Mouse (Mus musculus) lung, postnatal 0 days (tissue): ENCODE measurements at regions not wholly inside any gene's neighbourhood (a gene's known extent, or its start where the extent isn't known, plus 50 kb on each side); places are given as distances from the start of the nearest gene placed in this dataset.

Experiments
- ATAC-seq: fragments of 200-750 bp; cut with Nextera tagmentation; 2 replicates; pipeline ENCODE4 v1.8.0; 2017; ENCODE audit warnings: moderate library complexity
- DNase-seq: peaks from one replicate; pipeline ENCODE4 v3.0.0-alpha.2; 2016; ENCODE audit warnings: low spot score
- H3K27ac ChIP-seq: fragments of 300-500 bp; sonication (generic); 2 replicates; pipeline ENCODE4 v1.5.1; 2014; ENCODE audit warnings: antibody characterized with exemption, mild to moderate bottlenecking, low read length, mixed read lengths
- H3K27me3 ChIP-seq: fragments of 300-500 bp; sonication (generic); replicated peaks from 2 replicates; pipeline ENCODE4 v1.6.1; 2014; ENCODE audit warnings: low read length, mixed read lengths; ENCODE audit not compliant: insufficient read depth
- H3K36me3 ChIP-seq: fragments of 300-500 bp; sonication (generic); 2 replicates; pipeline ENCODE4 v1.6.1; 2014; ENCODE audit warnings: low read length, mixed read lengths; ENCODE audit not compliant: insufficient read depth
- H3K4me1 ChIP-seq: fragments of 300-500 bp; sonication (generic); 2 replicates; pipeline ENCODE4 v1.6.1; 2014; ENCODE audit warnings: antibody characterized with exemption, low read depth, low read length, mixed read lengths; ENCODE audit not compliant: insufficient read depth
- H3K4me2 ChIP-seq: fragments of 300-500 bp; sonication (generic); replicated peaks from 2 replicates; pipeline ENCODE4 v1.6.1; 2014; ENCODE audit warnings: low read depth, mild to moderate bottlenecking, low read length, moderate library complexity, mixed read lengths
- H3K4me3 ChIP-seq: fragments of 300-500 bp; sonication (generic); 2 replicates; pipeline ENCODE4 v1.5.1; 2014; ENCODE audit warnings: low read depth, low read length
- H3K9ac ChIP-seq: fragments of 300-500 bp; sonication (generic); replicated peaks from 2 replicates; pipeline ENCODE4 v1.6.1; 2014; ENCODE audit warnings: low read depth, mild to moderate bottlenecking
- H3K9me3 ChIP-seq: fragments of 300-500 bp; sonication (generic); 2 replicates; pipeline ENCODE4 v1.6.1; 2016; ENCODE audit warnings: low read length, mixed read lengths
- CTCF ChIP-seq: IDR thresholded peaks from 2 replicates; pipeline ENCODE4 v1.5.1; 2016; ENCODE audit warnings: antibody characterized with exemption, mild to moderate bottlenecking
- EP300 ChIP-seq: IDR thresholded peaks from 2 replicates; pipeline ENCODE4 v1.6.1; 2016; ENCODE audit warnings: antibody characterized with exemption, mild to moderate bottlenecking, control low read depth
- WGBS: fragments of 180-500 bp; shearing (Covaris S2); extraction: QIAGEN DNeasy Blood & Tissue Kit; methylation state at CpG from one replicate; pipeline ENCODE4 v1.1.7; 2014; 5-methylcytosine and 5-hydroxymethylcytosine counted together

GRCm38 (mm10) chr8:36304809-36305208 is 539.2 kb downstream of the Gm19410 start:
- DNase-seq (no peak), ATAC-seq (no peak)
- no peaks in the 10 kb centered on the region for H3K36me3 ChIP-seq
- no peak for TF ChIP-seq EP300
- TF ChIP-seq CTCF = no peak
- H3K9ac ChIP-seq = no peak overlapping the region
- H3K4me3 ChIP-seq = no peak overlapping the region
- WGBS = 84% methylated on average over 10 of the region's 10 CpGs
- H3K4me1 ChIP-seq = no peaks in the 10 kb centered on the region
- no peak overlapping the region for H3K27ac ChIP-seq
- H3K27me3 ChIP-seq = no peaks in the 10 kb centered on the region
- no peak overlapping the region for H3K4me2 ChIP-seq
- H3K9me3 ChIP-seq = no peaks in the 10 kb centered on the region

- WGBS = 88% methylated on average over 4 of the region's 4 CpGs
- Histone ChIP-seq H3K9ac (no peak overlapping the region), H3K27ac (no peak overlapping the region), H3K36me3 (no peaks in the 10 kb centered on the region), H3K4me2 (no peak overlapping the region), H3K4me1 (no peaks in the 10 kb centered on the region), H3K9me3 (no peaks in the 10 kb centered on the region), H3K4me3 (no peak overlapping the region), H3K27me3 (no peaks in the 10 kb centered on the region)
- DNase-seq (no peak), ATAC-seq (no peak)
- TF ChIP-seq CTCF (no peak), EP300 (no peak)
These were observed 540.7 kb downstream of the Gm19410 start for GRCm38 (mm10) chr8:36306336-36306735.

GRCm38 (mm10) chr8:36307496-36307895 is 541.9 kb downstream of the Gm19410 start:
- no peak overlapping the region for H3K27ac ChIP-seq
- no peak for DNase-seq
- H3K9me3 ChIP-seq = no peaks in the 10 kb centered on the region
- H3K36me3 ChIP-seq = no peaks in the 10 kb centered on the region
- no peak for TF ChIP-seq EP300
- TF ChIP-seq CTCF = no peak
- no peak overlapping the region for H3K4me2 ChIP-seq
- no peaks in the 10 kb centered on the region for H3K4me1 ChIP-seq
- no peak overlapping the region for H3K9ac ChIP-seq
- 85% methylated on average over 8 of the region's 8 CpGs for WGBS
- H3K4me3 ChIP-seq = no peak overlapping the region
- no peak for ATAC-seq
- H3K27me3 ChIP-seq = no peaks in the 10 kb centered on the region

GRCm38 (mm10) chr8:36308056-36308455 is 542.5 kb downstream of the Gm19410 start:
- H3K9ac ChIP-seq = no peak overlapping the region
- no peak overlapping the region for H3K27ac ChIP-seq
- WGBS = 70% methylated on average over 2 of the region's 2 CpGs
- TF ChIP-seq EP300 = no peak
- no peak for TF ChIP-seq CTCF
- no peak overlapping the region for H3K4me3 ChIP-seq
- DNase-seq (no peak), ATAC-seq (no peak)
- no peaks in the 10 kb centered on the region for H3K36me3 ChIP-seq
- no peak overlapping the region for H3K4me2 ChIP-seq
- H3K27me3 ChIP-seq = no peaks in the 10 kb centered on the region
- no peaks in the 10 kb centered on the region for H3K4me1 ChIP-seq
- no peaks in the 10 kb centered on the region for H3K9me3 ChIP-seq

- Histone ChIP-seq H3K4me2 (no peak overlapping the region), H3K9ac (no peak overlapping the region), H3K9me3 (no peaks in the 10 kb centered on the region), H3K4me1 (no peaks in the 10 kb centered on the region), H3K27ac (no peak overlapping the region), H3K36me3 (no peaks in the 10 kb centered on the region), H3K4me3 (no peak overlapping the region), H3K27me3 (no peaks in the 10 kb centered on the region)
- DNase-seq = no peak
- ATAC-seq = no peak
- 88% methylated on average over 6 of the region's 6 CpGs for WGBS
- TF ChIP-seq EP300 (no peak), CTCF (no peak)
These were observed 543.7 kb downstream of the Gm19410 start for GRCm38 (mm10) chr8:36309326-36309725.

GRCm38 (mm10) chr8:36309952-36310351 is 544.4 kb downstream of the Gm19410 start:
- 63% methylated on average over 10 of the region's 10 CpGs for WGBS
- H3K36me3 ChIP-seq = no peaks in the 10 kb centered on the region
- no peak for ATAC-seq
- TF ChIP-seq CTCF (no peak), EP300 (no peak)
- H3K27ac ChIP-seq = no peak overlapping the region
- no peak overlapping the region for H3K4me2 ChIP-seq
- no peak overlapping the region for H3K4me3 ChIP-seq
- no peaks in the 10 kb centered on the region for H3K4me1 ChIP-seq
- no peaks in the 10 kb centered on the region for H3K9me3 ChIP-seq
- H3K27me3 ChIP-seq = no peaks in the 10 kb centered on the region
- H3K9ac ChIP-seq = no peak overlapping the region
- DNase-seq = no peak

GRCm38 (mm10) chr8:36311734-36312133 is 546.1 kb downstream of the Gm19410 start:
- Histone ChIP-seq H3K9ac (no peak overlapping the region), H3K27me3 (no peaks in the 10 kb centered on the region), H3K4me2 (no peak overlapping the region), H3K27ac (no peak overlapping the region), H3K4me1 (no peaks in the 10 kb centered on the region), H3K4me3 (no peak overlapping the region), H3K9me3 (no peaks in the 10 kb centered on the region), H3K36me3 (no peaks in the 10 kb centered on the region)
- DNase-seq = no peak
- WGBS = 71% methylated on average over 5 of the region's 5 CpGs
- no peak for ATAC-seq
- TF ChIP-seq EP300 = no peak
- no peak for TF ChIP-seq CTCF
